Mouse (Mus musculus): Measurements from ENCODE around the gene Gipc1. TPM values are rescaled to one million over a fixed set of nuclear protein-coding genes. Genes with fewer than 3 reads are reported as not detected.

Gipc1 gene
- total and polyA plus RNA-seq, 3 experiments, result 21.0 to 25.8 (median 22.6) TPM

GRCm38 (mm10) chr8:83622389-83622989, 30.0 kb upstream of the Gipc1 start (continued):
- TF ChIP-seq HCFC1 (IDR thresholded peaks at IDR 0.05; ENCODE audit: low read depth, low read length) (peak; percentile 15; the same call in 1 of the 2 replicates), RCOR1 (conservative IDR thresholded peaks at IDR 0.05; ENCODE audit: low read depth, low read length) (no peak; the same call in 1 of the 2 replicates), MYC (IDR thresholded peaks at IDR 0.05; ENCODE audit: low read depth, low read length) (no peak), CHD2 (IDR thresholded peaks at IDR 0.05; ENCODE audit: low read length) (no peak), ETS1 (conservative IDR thresholded peaks at IDR 0.05; ENCODE audit: low read depth, low read length) (no peak), TCF12 (IDR thresholded peaks at IDR 0.05; ENCODE audit: low read depth, low read length) (peak; percentile 17; the same call in 1 of the 2 replicates), EP300 (IDR thresholded peaks at IDR 0.05; ENCODE audit: low read length) (no peak), USF2 (conservative IDR thresholded peaks at IDR 0.05; ENCODE audit: low read depth, low read length) (no peak), SIN3A (IDR thresholded peaks at IDR 0.05; ENCODE audit: low read length) (0 out of 2 replicates have a peak, but pooled peaks have one; percentile 33), KAT2A (IDR thresholded peaks at IDR 0.05; ENCODE audit: insufficient replicate concordance, low read length) (no peak), POLR2A (IDR thresholded peaks at IDR 0.05; ENCODE audit: low read depth, low read length) (no peak), UBTF (IDR thresholded peaks at IDR 0.05; ENCODE audit: low read depth, low read length) (no peak)

- no peak overlapping the region for H3K27ac ChIP-seq (ENCODE audit: insufficient read depth, low read depth)
- H3K27me3 ChIP-seq (replicated peaks), result no peaks in the 10 kb centered on the region
- in situ Hi-C loops (cut with MboI; ENCODE audit: low pct_ligation_motif_present, low pct_unique_long_range_greater_than_20kb, low sequenced_read_pairs), result no loop called here
- peak overlapping the region; percentile 29; the same call in 1 of the 2 replicates for H3K4me2 ChIP-seq (ENCODE audit: insufficient read depth, low read depth, poor library complexity, severe bottlenecking)
- no peaks in the 10 kb centered on the region for H3K36me3 ChIP-seq (replicated peaks in 1 of 2; ENCODE audit: control insufficient read depth in 1 of 2, insufficient read depth in 1 of 2, low read length in 1 of 2)
- H3K4me1 ChIP-seq (ENCODE audit: control insufficient read depth in 1 of 2, insufficient read depth in 2 of 2), result peaks cover 15 to 29% of the 10 kb centered on the region in 2 experiments
- no peak overlapping the region for H3K9ac ChIP-seq (ENCODE audit: insufficient read depth, low read depth)
- H3K4me3 ChIP-seq (replicated peaks in 1 of 3; ENCODE audit: low read depth in 2 of 3, low read length in 2 of 3, poor library complexity in 1 of 3), result no peak overlapping the region
- dilution Hi-C loops (cut with MboI; ENCODE audit: extremely low pct_ligation_motif_present, extremely low pct_unique_long_range_greater_than_20kb, low sequenced_read_pairs), result no loop called here
- H3K79me2 ChIP-seq (replicated peaks; ENCODE audit: control insufficient read depth, extremely low read depth, insufficient read depth, poor library complexity, severe bottlenecking), result no peaks in the 10 kb centered on the region
- no peak for TF ChIP-seq TBP (conservative IDR thresholded peaks at IDR 0.05; ENCODE audit: low read depth, low read length)
- TF ChIP-seq MEF2A (IDR thresholded peaks at IDR 0.05; ENCODE audit: borderline replicate concordance, low read depth, low read length), result peak; percentile 20; the same call in 1 of the 2 replicates
- 0 out of 2 replicates have a peak, but pooled peaks have one; percentile 31 for TF ChIP-seq MXI1 (IDR thresholded peaks at IDR 0.05; ENCODE audit: low read depth, low read length)
- peak; percentile 49; the same call in 1 of the 2 replicates for TF ChIP-seq SIN3A (IDR thresholded peaks at IDR 0.05; ENCODE audit: low read length)
- 0 out of 2 replicates have a peak, but pooled peaks have one; percentile 24 for TF ChIP-seq NRF1 (IDR thresholded peaks at IDR 0.05; ENCODE audit: low read depth, low read length)
- TF ChIP-seq BHLHE40 (IDR thresholded peaks at IDR 0.05; ENCODE audit: low read depth, low read length), result peak; percentile 57
- peak; percentile 48 for DNase-seq (ENCODE audit: extremely low read depth)
- peaks cover under 1% of the 10 kb centered on the region for H3K9me3 ChIP-seq (replicated peaks; ENCODE audit: low read length)
These were observed 28.9 kb upstream of the Gipc1 start for GRCm38 (mm10) chr8:83623549-83623948.

- H3K27me3 ChIP-seq (replicated peaks), result no peaks in the 10 kb centered on the region
- TF ChIP-seq ZNF384 (IDR thresholded peaks at IDR 0.05; ENCODE audit: low read depth, low read length), result no peak
- no peak for TF ChIP-seq NELFE (IDR thresholded peaks at IDR 0.05; ENCODE audit: low read depth, low read length)
- TF ChIP-seq CTCF (conservative IDR thresholded peaks at IDR 0.05 in 1 of 2, IDR thresholded peaks at IDR 0.05 in 1 of 2; ENCODE audit: low read depth in 2 of 2, low read length in 2 of 2), result peak; percentile 39 to 59; a peak in 3 of 4 replicates
- TF ChIP-seq SIN3A (IDR thresholded peaks at IDR 0.05; ENCODE audit: low read length), result no peak
- no peak for TF ChIP-seq MEF2A (IDR thresholded peaks at IDR 0.05; ENCODE audit: borderline replicate concordance, low read depth, low read length)
- TF ChIP-seq ELF1 (IDR thresholded peaks at IDR 0.05; ENCODE audit: low read depth, low read length), result no peak
- no peak for TF ChIP-seq NRF1 (IDR thresholded peaks at IDR 0.05; ENCODE audit: low read depth, low read length)
- no peak for TF ChIP-seq MYC (IDR thresholded peaks at IDR 0.05; ENCODE audit: low read depth, low read length)
- TF ChIP-seq SMC3 (IDR thresholded peaks at IDR 0.05; ENCODE audit: low read depth, low read length), result peak; percentile 30; the same call in 1 of the 2 replicates
- no peak for TF ChIP-seq KAT2A (IDR thresholded peaks at IDR 0.05; ENCODE audit: insufficient replicate concordance, low read length)
- TF ChIP-seq USF1 (IDR thresholded peaks at IDR 0.05; ENCODE audit: low read depth, low read length), result no peak
- no peak for TF ChIP-seq MXI1 (IDR thresholded peaks at IDR 0.05; ENCODE audit: low read depth, low read length)
- no peak for TF ChIP-seq MAX (IDR thresholded peaks at IDR 0.05; ENCODE audit: low read length)
- no peak overlapping the region for H3K27ac ChIP-seq (ENCODE audit: insufficient read depth, low read depth)
- no peaks in the 10 kb centered on the region for H3K36me3 ChIP-seq (replicated peaks in 1 of 2; ENCODE audit: control insufficient read depth in 1 of 2, insufficient read depth in 1 of 2, low read length in 1 of 2)
- no peaks in the 10 kb centered on the region for H3K79me2 ChIP-seq (replicated peaks; ENCODE audit: control insufficient read depth, extremely low read depth, insufficient read depth, poor library complexity, severe bottlenecking)
- in situ Hi-C loops (cut with MboI; ENCODE audit: low pct_ligation_motif_present, low pct_unique_long_range_greater_than_20kb, low sequenced_read_pairs) (no loop called here), dilution Hi-C loops (cut with MboI; ENCODE audit: extremely low pct_ligation_motif_present, extremely low pct_unique_long_range_greater_than_20kb, low sequenced_read_pairs) (no loop called here)
- DNase-seq (ENCODE audit: extremely low read depth), result no peak
- H3K4me2 ChIP-seq (ENCODE audit: insufficient read depth, low read depth, poor library complexity, severe bottlenecking), result no peak overlapping the region
- H3K4me3 ChIP-seq (replicated peaks in 1 of 3; ENCODE audit: low read depth in 2 of 3, low read length in 2 of 3, poor library complexity in 1 of 3), result no peak overlapping the region
- no peaks in the 10 kb centered on the region for H3K9me3 ChIP-seq (replicated peaks; ENCODE audit: low read length)
- peaks cover 15 to 26% of the 10 kb centered on the region in 2 experiments for H3K4me1 ChIP-seq (ENCODE audit: control insufficient read depth in 1 of 2, insufficient read depth in 2 of 2)
- H3K9ac ChIP-seq (ENCODE audit: insufficient read depth, low read depth), result no peak overlapping the region
These were observed 27.7 kb upstream of the Gipc1 start for GRCm38 (mm10) chr8:83624739-83625138.
